Mouse (Mus musculus): ENCODE measurements around the gene Il10.
A peak's percentile ranks its signal among the peaks of the same experiment; 100 is the strongest.

The Il10 gene

DNA sequence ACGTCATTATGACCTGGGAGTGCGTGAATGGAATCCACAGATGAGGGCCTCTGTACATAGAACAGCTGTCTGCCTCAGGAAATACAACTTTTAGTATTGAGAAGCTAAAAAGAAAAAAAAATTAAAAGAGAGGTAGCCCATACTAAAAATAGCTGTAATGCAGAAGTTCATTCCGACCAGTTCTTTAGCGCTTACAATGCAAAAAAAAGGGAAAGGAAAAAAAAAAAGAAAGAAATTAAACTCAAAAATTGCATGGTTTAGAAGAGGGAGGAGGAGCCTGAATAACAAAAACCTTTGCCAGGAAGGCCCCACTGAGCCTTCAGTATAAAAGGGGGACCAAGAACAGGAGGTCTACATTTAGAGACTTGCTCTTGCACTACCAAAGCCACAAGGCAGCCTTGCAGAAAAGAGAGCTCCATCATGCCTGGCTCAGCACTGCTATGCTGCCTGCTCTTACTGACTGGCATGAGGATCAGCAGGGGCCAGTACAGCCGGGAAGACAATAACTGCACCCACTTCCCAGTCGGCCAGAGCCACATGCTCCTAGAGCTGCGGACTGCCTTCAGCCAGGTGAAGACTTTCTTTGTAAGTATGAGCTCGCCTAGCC, at the start of gene Il10:
Gene Il10 (plus strand): TSS at position 354 of the 607 bp plus-strand sequence.
- DNase-seq (ENCODE audit: extremely low read depth, low read depth) = no peak

DNA sequence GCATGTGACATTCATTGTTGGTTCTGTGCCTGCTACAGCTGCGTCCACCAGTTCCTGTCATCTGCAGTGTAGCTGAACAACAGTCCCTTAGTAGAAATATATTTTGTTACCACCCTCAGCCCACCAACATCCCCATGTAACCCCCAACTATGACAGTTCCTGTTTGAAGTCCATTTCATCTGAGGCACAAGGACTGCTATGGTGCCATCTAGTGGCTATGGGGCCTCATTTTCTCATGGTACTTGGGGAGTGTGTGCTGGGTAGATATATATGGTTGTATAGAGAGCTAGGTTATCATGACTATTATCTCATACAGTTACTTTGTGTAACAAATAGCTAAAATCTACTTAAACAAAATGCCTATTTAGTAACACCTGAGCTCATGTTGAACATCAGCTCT, 40.2 kb upstream of the Il10 start:
- peak; percentile 35 for DNase-seq (ENCODE audit: extremely low read depth, low read depth)

DNA sequence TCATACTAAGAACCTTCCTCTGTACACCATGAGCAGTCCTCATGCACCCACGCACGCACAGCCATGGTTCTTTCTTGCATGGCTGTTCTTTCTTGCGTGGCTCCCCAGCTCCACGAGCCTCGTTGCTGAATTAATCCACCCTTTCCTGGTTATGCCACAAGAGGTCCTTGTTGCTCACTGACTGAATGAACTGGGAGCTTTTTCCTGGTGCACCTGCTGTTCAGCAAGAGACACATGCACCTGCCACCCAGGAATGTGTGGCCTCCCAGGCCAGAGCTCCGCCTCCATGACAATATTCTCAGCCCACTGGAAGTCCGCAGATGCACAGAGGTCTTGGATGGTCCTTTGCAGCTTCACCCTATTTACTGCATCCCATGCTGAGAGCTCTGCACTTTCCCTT, 35.2 kb upstream of the Il10 start:
- no peak for DNase-seq (ENCODE audit: extremely low read depth, low read depth)

DNA sequence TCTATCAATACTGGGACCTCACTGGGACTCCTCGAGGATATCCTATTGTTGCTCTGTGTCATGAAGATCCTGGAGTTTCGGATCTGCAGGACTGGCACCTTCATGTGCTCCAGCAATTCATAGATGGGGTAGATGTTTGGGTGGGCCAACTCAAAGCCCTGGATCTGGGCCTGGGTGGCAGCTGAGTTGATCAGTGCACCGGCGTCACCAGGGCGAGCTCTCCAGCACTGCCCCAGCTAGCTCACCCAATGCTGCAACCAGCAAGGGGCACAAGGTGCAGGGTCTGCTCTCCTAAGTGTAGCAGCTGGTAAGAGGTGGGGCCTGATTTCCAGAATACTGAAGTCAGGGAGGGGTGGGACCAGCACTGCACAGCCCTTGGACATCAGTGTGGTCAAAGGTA, 32.6 kb upstream of the Il10 start:
- no peak for DNase-seq (ENCODE audit: extremely low read depth, low read depth)

DNA sequence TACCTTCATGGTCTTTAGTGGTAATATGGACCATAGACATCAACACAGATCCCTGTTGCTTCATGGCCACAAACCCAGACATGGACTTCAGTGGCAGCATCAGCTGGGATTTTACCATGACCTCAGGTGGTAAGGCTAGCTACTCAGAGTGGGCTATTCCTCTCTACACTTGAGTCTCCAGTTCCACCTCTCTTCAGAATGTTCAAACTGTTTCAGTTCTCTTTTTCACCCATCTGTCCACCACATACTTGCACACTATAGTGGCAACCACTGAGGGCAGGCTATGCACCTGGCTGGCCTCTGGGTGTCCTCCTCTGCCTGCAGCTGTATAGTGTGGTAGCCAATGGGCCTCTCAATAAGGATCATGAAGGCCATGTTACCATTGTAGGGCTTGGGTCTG, 32.2 kb upstream of the Il10 start:
- DNase-seq (ENCODE audit: extremely low read depth, low read depth) = no peak

DNA sequence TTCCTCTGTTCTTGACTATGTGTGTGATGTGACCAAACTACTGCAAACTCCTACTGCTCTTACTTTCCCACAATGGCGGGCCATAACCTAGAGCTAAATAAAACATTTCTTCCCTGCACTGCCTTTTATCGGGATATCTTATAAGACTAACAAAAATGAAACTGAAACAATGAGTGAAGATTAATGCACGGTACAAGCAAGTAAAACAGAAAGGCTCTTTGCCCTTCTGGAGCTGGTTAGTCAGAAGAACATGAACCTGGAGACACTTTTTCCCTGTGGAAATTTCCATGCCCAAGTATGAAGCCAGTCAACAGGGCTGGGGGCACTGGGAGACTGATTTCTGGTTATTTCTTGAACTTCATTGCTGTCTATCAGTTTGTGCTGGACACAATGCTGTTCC, 30.3 kb upstream of the Il10 start:
- no peak for DNase-seq (ENCODE audit: extremely low read depth, low read depth)

DNA sequence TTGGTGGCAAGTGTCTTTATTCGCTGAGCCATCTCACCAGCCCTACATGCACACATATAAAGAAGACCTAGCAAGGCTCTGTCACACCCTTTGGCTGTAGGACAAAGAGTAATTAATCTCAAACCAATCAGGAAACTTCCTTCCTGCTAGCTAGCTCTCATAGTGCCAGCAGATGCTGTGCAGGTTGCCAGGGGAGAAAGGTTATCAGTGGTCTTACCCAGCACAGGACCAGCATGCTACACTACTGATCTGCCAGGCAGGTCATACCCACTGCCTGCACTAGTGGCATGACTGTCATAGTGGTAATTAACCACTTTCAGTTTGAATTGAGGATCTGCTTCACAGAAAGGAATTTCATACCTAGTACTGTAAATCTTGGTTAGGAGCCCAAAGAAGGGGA, 29.2 kb upstream of the Il10 start:
- no peak for DNase-seq (ENCODE audit: extremely low read depth, low read depth)

DNA sequence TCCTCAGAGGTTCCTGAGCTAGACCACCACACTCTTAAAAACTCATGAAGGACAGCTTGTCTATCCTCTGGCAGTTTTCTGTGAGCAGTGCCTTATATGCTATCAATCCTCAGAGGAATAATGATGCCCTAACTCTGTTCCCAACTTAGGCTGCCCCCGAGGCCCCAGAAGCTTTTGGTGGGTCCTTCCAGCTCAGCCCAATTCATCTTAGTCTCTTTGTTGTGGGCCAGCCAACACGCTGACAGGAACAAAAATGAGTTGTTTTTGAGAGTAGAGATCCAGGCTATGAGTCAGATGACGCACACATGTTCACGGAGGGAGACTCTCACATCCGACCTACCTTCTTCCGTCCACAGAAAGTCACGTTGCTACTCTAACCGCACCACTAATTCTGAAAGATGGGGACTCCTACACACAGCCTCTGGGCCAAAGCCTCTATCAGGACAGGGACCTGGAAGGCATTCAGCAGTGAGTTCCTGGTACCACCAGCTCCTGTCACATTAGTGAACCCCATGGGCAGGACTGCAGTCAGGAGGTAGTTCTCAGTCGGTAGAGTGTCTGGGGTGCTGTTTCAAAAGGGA, 26.0 kb upstream of the Il10 start:
- DNase-seq (ENCODE audit: extremely low read depth, low read depth) = no peak

DNA sequence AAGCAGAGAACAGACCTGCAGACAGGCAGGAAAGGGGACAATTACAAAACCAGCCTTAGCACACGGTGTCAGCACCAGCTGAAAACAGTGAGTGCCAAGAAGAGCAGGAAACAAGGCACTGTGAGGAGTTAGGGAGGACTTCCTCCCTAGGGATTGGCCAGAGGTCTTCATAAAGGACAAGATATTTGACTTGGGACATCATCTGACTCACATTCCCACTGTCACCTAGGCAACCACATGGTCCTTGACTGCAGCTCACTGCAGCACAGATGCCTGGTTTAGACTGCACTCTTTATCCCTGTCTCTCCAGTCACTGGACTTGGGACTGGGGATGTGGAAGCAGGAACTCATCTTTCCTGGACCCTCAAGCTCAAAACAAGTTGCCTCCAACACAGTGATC, 24.1 kb upstream of the Il10 start:
- DNase-seq (ENCODE audit: extremely low read depth, low read depth) = no peak

DNA sequence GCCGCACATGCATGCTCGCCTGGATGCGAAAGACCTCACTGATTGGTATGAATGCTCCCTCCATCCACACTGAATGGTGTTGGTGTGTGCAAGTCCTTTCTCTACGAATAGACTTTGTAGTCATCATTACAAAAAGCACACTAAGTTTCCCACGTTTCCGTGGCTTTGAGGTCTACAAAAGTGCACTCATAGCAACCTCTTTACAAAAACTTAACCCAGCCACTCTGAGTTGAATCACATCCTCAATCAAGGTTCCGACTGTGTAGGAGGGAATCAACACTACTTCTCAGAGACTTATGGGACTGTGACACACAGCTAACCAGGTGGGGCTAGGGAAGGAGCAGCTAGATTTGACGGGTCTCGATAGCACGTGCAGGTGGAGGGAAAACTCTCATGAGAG, 23.3 kb upstream of the Il10 start:
- no peak for DNase-seq (ENCODE audit: extremely low read depth, low read depth)

DNA sequence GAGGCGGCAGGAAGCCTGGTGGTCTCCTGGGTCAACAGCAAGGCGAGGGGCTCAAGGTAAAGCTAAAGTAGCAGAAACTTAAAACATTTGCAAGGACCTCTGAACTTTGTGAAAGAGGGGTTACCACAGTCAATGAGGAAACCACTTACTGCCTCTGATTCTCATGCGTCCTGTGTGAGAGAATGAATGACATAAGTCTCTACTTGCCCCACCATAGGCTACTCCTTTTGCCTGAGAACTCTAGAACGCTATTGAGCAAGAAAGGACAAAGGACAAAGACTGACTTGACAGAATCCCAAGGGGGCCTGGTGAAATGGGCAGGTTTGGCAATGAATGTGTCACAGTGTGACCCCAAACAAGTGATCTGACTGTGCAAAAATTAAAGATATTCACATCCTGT, 22.2 kb upstream of the Il10 start:
- no peak for DNase-seq (ENCODE audit: extremely low read depth, low read depth)

DNA sequence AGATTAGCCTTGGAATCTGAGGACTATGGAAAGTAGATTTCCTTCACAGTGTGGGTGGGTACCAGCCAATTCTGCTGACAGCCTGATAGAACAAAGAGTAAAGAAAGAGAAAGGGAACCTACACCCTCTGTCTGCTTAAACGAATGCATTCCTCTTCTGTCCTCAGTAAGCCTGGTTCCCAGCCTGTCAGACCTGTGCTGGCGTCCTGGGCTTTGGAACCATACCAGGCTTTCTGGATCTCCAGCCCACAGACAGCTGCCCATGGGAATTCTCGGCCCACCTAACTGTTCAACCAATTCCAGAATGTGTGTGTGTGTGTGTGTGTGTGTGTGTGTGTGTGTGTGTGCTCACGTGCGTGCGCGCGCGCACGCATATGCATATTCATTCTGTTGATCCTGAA, 21.3 kb upstream of the Il10 start:
- no peak for DNase-seq (ENCODE audit: extremely low read depth, low read depth)

DNA sequence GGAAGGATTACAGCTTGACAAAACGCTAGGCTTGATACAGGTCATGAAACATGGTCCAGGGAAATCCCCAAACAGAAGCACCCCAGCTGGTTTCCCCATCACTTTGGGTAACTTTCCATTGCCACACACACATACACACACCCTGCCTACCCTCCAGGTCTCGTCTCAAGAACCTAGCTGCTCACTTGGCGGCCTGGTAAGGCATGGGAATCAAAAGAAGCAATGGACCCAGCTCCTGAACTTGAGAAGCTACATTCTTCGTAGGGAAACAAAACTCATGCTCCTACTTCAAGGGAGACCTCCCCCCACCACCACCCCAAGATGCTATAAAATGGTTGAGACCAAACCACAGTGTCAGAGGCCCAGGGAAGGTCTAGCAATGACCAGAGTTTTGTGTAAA, 19.9 kb upstream of the Il10 start:
- no peak for DNase-seq (ENCODE audit: extremely low read depth, low read depth)

DNA sequence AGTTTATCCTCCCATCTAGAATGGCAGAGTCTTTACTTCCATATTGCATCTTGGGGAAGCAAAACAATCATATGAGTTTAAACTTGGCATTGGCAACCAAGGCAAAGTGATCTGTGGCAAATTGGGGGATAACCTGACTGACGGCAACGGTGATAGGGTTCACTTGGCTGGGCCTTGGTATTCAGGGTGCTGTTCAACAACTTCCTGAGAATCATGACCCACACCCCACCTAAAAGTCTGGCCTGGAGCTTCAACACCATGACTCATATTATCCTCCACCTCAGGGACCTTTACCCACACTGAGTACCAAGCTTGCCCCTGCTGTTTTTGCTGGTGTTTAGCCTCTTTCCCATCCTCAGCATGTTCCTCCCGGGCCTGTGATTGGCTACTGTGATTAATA, 19.3 kb upstream of the Il10 start:
- no peak for DNase-seq (ENCODE audit: extremely low read depth, low read depth)

DNA sequence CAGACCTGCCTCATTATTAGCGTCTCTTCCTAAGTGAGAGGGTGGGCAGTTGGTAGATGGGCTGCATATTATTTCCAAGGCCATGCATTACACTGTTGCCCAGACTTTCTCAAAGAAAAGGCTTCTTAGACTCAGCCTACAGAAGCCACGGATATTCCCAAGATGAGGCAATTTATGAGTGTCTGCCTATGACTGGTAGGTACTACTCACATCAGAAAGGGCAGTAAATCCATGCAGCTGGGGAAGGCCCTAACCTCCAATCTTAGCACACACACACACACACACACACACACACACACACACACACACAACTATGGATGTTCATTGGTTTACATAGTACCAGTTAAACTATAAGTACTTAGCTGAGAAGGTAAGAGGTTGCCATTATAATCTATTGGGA, 17.1 kb upstream of the Il10 start:
- no peak for DNase-seq (ENCODE audit: extremely low read depth, low read depth)

DNA sequence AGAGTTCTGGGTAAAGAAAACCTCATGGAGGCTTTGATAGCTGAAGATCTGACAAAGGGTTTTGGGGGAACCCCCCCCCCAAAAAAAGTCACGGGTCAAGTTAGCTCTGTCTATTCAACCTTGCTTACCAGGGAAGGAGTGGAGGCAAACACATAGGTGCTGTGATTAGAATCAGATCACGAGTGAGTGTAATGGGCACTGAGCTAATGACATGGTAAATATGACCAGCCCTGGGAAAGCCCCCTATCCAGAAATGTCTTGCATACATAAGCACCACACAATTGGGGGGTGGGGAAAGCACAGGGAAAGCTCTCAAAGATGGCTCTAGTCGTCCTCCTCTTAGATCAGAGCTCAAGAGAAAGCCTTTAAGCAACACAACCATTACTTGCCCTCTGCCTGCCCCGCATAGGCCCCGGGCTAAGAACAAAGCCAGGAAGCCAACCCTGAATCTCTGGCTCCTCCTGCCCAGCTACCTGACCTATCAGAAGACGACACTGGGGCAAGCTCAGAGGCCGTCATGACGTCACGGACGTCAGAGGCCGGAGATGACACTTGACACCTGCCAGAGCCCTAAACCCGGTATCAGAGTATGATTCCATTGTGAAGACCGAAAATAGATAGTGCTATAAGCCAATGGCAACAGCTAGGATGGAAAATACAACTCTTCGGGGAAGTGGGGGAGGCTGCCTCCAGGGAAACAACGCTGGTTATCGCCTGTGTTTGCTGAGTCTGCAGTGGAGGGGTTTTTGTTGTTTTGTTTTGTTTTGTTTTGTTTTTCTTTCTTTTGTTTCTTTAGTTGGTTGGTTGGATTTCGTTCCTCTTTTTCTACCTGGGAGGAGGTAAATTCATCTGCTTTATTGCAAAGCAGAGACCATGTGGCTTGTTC, 16.4 kb upstream of the Il10 start:
- no peak for DNase-seq (ENCODE audit: extremely low read depth, low read depth)

DNA sequence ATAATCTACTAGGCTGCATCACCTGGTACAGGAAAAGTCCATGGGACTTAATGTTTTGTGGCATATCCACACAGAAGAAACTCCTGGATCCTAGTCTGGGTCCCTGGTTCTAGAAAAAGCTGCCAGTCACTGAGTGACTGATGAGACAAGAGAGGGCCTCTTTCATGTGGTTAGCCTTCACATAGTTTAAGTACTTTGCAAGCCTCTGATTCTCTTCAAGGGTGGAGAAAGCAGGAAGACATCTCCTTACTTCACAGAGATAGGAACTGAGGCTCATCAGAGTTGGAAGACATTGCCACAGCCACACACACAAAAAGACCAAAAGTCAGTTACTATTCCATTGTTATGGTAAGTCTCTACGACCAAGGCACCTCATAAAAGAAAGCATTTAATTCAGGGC, 13.6 kb upstream of the Il10 start:
- no peak for DNase-seq (ENCODE audit: extremely low read depth, low read depth)

DNA sequence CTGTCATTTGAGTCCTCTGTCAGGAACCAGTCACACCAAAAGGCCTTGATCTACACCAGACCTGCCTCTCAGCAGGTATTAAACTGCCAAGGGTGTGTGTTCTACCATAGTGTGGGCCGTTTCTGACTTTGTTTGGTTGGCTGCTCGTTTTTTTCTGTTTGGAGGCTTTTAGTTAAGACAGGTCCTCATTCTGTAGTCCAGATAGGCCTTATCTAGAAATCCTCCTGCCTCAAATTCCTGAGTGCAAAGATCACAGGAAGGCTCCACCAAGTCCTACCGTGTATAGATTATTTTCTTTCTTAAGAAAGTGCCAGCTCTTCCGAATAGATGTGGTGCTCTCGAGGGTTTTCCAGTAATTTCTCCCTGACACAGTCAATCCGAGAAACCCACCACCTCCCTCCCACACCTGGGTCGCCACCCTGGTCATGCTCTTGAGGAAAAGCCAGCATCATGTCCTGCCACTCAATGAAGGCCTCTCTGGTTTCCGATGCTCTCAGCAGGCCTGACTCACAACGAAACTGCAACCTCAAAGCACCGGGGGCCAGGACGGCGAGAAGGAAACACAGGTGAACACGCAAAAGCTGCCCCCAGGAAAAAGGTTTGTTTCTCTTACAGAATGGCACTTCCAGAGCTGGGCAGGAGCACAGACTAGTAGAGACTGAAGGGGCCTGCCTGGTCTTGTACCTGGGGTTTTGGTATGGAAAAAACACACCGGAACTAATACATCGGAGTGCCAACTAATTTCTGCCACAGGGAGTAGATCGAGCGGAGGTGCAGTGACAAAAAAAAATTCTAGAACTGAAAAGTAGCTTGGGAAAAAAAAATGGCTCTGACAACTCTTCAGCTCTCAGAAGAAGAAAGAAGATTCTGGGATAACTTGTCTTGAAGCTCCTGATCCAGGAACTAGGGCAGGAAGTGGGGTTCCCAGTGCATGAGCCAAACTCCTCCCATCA, 9.2 kb upstream of the Il10 start:
- DNase-seq (ENCODE audit: extremely low read depth, low read depth) = no peak

DNA sequence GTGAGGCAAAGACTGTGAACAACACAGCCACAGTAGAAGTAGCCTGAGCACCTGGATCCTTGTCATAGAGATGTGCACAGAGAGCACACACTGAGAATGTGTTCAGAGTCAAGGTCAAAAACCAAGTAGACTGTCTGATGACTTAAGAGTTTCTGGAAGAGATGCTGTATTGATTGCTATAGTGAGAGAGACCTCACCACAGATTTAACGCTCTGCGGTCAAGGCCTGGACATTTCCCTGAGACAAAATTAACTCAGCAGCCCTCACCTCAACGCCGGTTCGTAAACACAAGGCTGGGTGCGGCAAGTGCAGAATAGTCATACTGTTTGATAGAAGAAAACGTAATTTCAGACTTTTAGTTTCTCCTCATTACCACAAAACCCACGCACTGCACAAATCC, 7.2 kb upstream of the Il10 start:
- DNase-seq (ENCODE audit: extremely low read depth, low read depth) = no peak

DNA sequence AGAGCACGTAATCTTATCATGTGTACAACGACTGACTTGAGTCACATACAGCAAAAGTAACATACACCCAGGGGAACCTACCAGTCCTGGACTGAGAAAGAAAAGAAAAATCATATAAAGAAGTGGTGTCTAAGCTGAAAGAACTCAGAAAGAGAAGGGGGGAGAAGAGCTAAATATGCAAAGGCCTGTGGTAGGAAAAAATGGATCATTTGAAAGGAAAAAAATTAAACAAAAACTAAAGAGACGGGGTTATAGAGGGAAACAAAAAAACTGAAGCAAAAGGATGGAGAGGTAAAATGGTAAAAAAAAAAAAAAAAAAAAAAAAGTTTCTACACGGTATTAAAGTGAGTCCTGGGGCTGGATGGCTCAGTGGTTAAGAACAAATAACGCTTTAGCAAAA, 5.7 kb upstream of the Il10 start:
- no peak for DNase-seq (ENCODE audit: extremely low read depth, low read depth)

DNA sequence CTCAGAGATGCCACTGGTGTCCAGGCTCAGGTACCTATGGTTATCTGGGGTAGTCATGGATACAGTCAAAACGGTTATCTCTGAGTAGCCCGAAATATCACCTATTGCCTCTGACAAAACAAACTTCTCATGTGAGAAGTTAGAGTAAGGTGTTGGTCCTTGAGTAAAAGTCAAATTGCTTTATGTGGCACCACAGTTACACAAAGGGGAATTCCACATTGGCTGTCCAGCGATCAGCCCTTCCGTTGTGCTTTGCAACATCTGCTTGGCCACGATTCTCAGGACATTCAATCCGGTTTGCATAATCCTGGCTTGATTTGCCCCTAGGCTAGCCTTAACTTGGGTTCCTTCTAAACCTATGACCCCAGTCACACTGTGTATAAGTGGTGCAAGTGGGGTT, 4.4 kb upstream of the Il10 start:
- DNase-seq (ENCODE audit: extremely low read depth, low read depth) = no peak

DNA sequence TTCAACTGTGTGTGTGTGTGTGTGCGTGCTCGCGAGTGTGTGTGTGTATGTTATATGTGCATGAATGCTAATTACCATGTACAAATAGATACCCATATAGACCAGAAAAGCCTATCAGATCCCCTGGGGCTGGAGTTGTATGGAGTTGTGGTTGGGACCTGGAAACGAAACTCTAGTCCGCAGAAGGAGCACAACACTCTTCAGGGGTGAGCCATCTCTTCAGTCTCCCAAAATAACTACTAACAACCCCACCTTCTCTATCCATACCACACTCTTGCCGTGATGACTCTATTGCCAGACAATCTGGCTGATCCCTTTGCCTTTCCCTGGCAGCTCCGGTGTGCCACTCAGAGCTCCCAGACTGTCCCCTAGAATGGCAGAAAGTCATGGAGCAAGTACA, 3.8 kb upstream of the Il10 start:
- no peak for DNase-seq (ENCODE audit: extremely low read depth, low read depth)
